Mouse (Mus musculus): ENCODE data around the gene Sdf2l1. TPM values are rescaled to one million over a fixed set of nuclear protein-coding genes. Genes with fewer than 3 reads are reported as not detected.

Gene Sdf2l1
- polyA plus RNA-seq, 2 experiments = 22.4 to 41.0 TPM

DNA sequence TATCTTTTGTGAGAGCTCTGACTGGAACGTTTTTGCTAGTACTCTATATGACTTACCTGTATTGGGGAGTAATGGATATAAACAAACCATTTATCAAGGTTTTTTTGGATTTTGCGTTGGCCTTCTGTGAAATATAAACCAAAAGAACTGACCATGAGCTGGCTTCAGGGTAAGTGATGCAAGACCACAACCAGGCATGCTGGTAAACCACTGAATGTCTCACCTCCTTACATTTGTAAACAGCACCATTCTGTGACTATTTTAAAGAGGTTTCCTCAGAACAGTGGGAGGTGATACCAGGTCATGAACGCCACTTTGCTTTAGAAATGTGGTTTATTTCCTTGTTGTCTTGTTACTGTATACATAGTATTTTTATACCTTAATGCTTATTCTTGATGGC, 45.9 kb downstream of the Sdf2l1 start:
- TF ChIP-seq CTCF (IDR thresholded peaks at IDR 0.05; ENCODE audit: low read depth) (no peak), EP300 (IDR thresholded peaks at IDR 0.05; ENCODE audit: low read depth) (no peak)
- H3K4me1 ChIP-seq (replicated peaks; ENCODE audit: control insufficient read depth in 2 of 2, insufficient read depth in 2 of 2, low read length in 1 of 2) = no peaks in the 10 kb centered on the region
- 79% methylated on average over 3 of the region's 3 CpGs for WGBS (ENCODE audit: insufficient replicate concordance)
- no peak overlapping the region for H3K9ac ChIP-seq (replicated peaks)
- H3K4me3 ChIP-seq (ENCODE audit: insufficient read depth in 1 of 2, low read depth in 2 of 2, low read length in 2 of 2) = no peak overlapping the region
- no peak overlapping the region for H3K27ac ChIP-seq
- no peak for ATAC-seq (ENCODE audit: insufficient read depth)
- no peak overlapping the region for H3K4me2 ChIP-seq (ENCODE audit: low read depth)
- DNase-seq (ENCODE audit: low read depth in 3 of 3, low spot score in 3 of 3) = no peak
- H3K27me3 ChIP-seq (ENCODE audit: control insufficient read depth, insufficient read depth, low read length) = no peaks in the 10 kb centered on the region
- no peaks in the 10 kb centered on the region for H3K9me3 ChIP-seq (ENCODE audit: control insufficient read depth, low read length)
- peaks cover 22% of the 10 kb centered on the region for H3K36me3 ChIP-seq (replicated peaks; ENCODE audit: control insufficient read depth, insufficient read depth, low read depth)

DNA sequence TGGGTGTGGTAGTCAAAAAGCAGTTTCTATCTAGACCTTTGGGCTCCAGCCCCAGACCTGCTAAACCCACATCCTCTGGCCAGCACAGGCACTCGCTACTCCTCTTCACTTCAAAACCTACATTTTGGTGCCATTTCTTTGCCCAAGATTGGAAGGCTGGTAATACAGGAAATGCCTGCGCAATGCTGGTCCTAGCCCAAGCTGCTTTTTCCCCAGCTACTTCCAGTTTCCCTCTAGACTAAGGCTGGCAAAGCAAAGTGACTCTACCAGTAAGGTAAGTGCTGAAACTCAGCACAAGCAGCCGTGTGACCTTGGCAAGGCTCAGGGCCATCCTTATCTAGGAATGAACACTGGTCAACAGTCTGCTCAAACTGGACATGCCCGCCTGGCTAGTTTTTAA, 46.5 kb downstream of the Sdf2l1 start:
- Histone ChIP-seq H3K9ac (replicated peaks) (no peak overlapping the region), H3K27ac (no peak overlapping the region), H3K4me2 (ENCODE audit: low read depth) (no peak overlapping the region), H3K36me3 (replicated peaks; ENCODE audit: control insufficient read depth, insufficient read depth, low read depth) (peaks cover 22% of the 10 kb centered on the region), H3K4me1 (replicated peaks; ENCODE audit: control insufficient read depth in 2 of 2, insufficient read depth in 2 of 2, low read length in 1 of 2) (no peaks in the 10 kb centered on the region), H3K4me3 (ENCODE audit: insufficient read depth in 1 of 2, low read depth in 2 of 2, low read length in 2 of 2) (no peak overlapping the region), H3K9me3 (ENCODE audit: control insufficient read depth, low read length) (no peaks in the 10 kb centered on the region), H3K27me3 (ENCODE audit: control insufficient read depth, insufficient read depth, low read length) (no peaks in the 10 kb centered on the region)
- 78% methylated on average over 4 of the region's 4 CpGs for WGBS (ENCODE audit: insufficient replicate concordance)
- TF ChIP-seq EP300 (IDR thresholded peaks at IDR 0.05; ENCODE audit: low read depth) = no peak
- TF ChIP-seq CTCF (IDR thresholded peaks at IDR 0.05; ENCODE audit: low read depth) = no peak
- ATAC-seq (ENCODE audit: insufficient read depth) (no peak), DNase-seq (ENCODE audit: low read depth in 3 of 3, low spot score in 3 of 3) (no peak)

DNA sequence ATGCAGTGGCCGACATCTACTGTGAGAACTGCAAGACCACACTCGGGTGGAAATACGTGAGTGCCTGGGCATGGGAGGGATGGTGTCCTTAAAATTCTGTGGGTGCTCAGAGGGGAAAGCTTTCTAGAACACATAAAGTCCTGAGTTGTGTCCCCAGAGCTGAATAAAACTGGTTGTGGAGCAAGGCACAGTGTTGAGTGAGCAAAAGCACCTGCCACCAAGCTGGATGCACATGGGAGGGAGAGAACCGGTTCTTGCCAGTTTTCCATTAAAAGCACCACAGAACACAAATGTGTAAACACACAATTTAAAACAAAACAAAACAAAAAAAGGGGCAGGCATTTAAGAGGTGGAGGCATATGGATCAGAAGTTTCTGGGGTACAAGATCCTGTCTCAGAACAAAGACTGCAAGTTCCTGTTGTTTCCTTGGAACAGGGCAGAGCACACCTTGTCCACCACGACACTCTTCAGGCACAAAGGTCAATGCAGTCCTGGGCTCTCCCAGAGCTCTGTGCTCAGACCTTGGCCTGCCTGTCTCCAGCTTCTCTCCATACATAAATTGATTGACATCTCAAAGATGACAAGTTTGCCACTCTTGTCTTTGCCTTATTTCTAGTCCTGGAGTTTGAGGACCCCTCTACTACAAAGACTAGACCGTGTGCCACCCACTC, 49.9 kb downstream of the Sdf2l1 start:
- H3K27me3 ChIP-seq (ENCODE audit: control insufficient read depth, insufficient read depth, low read length) = no peaks in the 10 kb centered on the region
- DNase-seq (ENCODE audit: low read depth in 3 of 3, low spot score in 3 of 3) = no peak

More for the DNA sequence above, 49.9 kb downstream of the Sdf2l1 start:
- H3K27ac ChIP-seq = no peak overlapping the region
- no peaks in the 10 kb centered on the region for H3K9me3 ChIP-seq (ENCODE audit: control insufficient read depth, low read length)
- TF ChIP-seq EP300 (IDR thresholded peaks at IDR 0.05; ENCODE audit: low read depth) = no peak
- TF ChIP-seq CTCF (IDR thresholded peaks at IDR 0.05; ENCODE audit: low read depth) = no peak
- 0 out of 4 replicates have a peak, but pooled peaks cover 0 to 1% of the 10 kb centered on the region in 2 experiments for H3K4me1 ChIP-seq (replicated peaks; ENCODE audit: control insufficient read depth in 2 of 2, insufficient read depth in 2 of 2, low read length in 1 of 2)
- no peak overlapping the region for H3K9ac ChIP-seq (replicated peaks)
- peaks cover 7% of the 10 kb centered on the region for H3K36me3 ChIP-seq (replicated peaks; ENCODE audit: control insufficient read depth, insufficient read depth, low read depth)
- WGBS (ENCODE audit: insufficient replicate concordance) = 81% methylated on average over 6 of the region's 6 CpGs
- ATAC-seq (ENCODE audit: insufficient read depth) = no peak
- no peak overlapping the region for H3K4me3 ChIP-seq (ENCODE audit: insufficient read depth in 1 of 2, low read depth in 2 of 2, low read length in 2 of 2)
- no peak overlapping the region for H3K4me2 ChIP-seq (ENCODE audit: low read depth)

MicroRNAs encoded within 50 kb of the gene (microRNA counts, 519-probe panel; counts per million panel counts)
- microRNA mmu-miR-130b (6,836 counts per million, percentile 63 among the panel's probes with 10 or more counts), microRNA mmu-miR-301b (69.9 counts per million)

Small RNA genes lying within 50 kb of the gene (microRNA-seq; reads per million reads assigned to microRNA genes)
- gene Mir130b = 6,086 reads per million, percentile 88 among the genes with 10 or more reads in this experiment
- gene Mir301b = 79.5 reads per million, percentile 45 among the genes with 10 or more reads in this experiment

Other genes with a start within 250 kb of the Sdf2l1 start
- 4.0 and 5.3 TPM in 2 replicates for gene Ppm1f, start 235.9 kb downstream of the Sdf2l1 start, polyA plus RNA-seq (2012; rRNA removed)
- gene Ppm1f, start 235.9 kb downstream of the Sdf2l1 start, polyA plus RNA-seq (2014; fragmentation: Nextera tagmentation; extraction: Ambion mirVana) = 3.8 and 4.1 TPM in 2 replicates
- gene Mapk1, start 149.0 kb downstream of the Sdf2l1 start, polyA plus RNA-seq (2012; rRNA removed) = 41.1 and 55.1 TPM in 2 replicates
- 91.6 and 107 TPM in 2 replicates for gene Mapk1, start 149.0 kb downstream of the Sdf2l1 start, polyA plus RNA-seq (2014; fragmentation: Nextera tagmentation; extraction: Ambion mirVana)
- 0.20 and 0.51 TPM in 2 replicates for gene Ypel1, start 62.7 kb downstream of the Sdf2l1 start, polyA plus RNA-seq (2012; rRNA removed)
- gene Ypel1, start 62.7 kb downstream of the Sdf2l1 start, polyA plus RNA-seq (2014; fragmentation: Nextera tagmentation; extraction: Ambion mirVana) = 0.43 and 0.94 TPM in 2 replicates
- gene Ppil2, start 21.1 kb downstream of the Sdf2l1 start, polyA plus RNA-seq (2012; rRNA removed) = 29.1 and 33.4 TPM in 2 replicates
- gene Ppil2, start 21.1 kb downstream of the Sdf2l1 start, polyA plus RNA-seq (2014; fragmentation: Nextera tagmentation; extraction: Ambion mirVana) = 46.1 and 50.5 TPM in 2 replicates
- 18.8 and 21.5 TPM in 2 replicates for gene 2610318N02Rik, start 7.2 kb downstream of the Sdf2l1 start, polyA plus RNA-seq (2012; rRNA removed)
- 15.2 and 16.7 TPM in 2 replicates for gene 2610318N02Rik, start 7.2 kb downstream of the Sdf2l1 start, polyA plus RNA-seq (2014; fragmentation: Nextera tagmentation; extraction: Ambion mirVana)
- 10.2 and 10.8 TPM in 2 replicates for gene Ydjc, start 12.2 kb upstream of the Sdf2l1 start, polyA plus RNA-seq (2012; rRNA removed)
- 7.9 and 9.6 TPM in 2 replicates for gene Ydjc, start 12.2 kb upstream of the Sdf2l1 start, polyA plus RNA-seq (2014; fragmentation: Nextera tagmentation; extraction: Ambion mirVana)
- gene Ccdc116, start 14.8 kb upstream of the Sdf2l1 start, polyA plus RNA-seq (2012; rRNA removed) = 0.92 and 1.0 TPM in 2 replicates
- gene Ccdc116, start 14.8 kb upstream of the Sdf2l1 start, polyA plus RNA-seq (2014; fragmentation: Nextera tagmentation; extraction: Ambion mirVana) = 0.37 and 0.51 TPM in 2 replicates
- 34.6 and 65.1 TPM in 2 replicates for gene Ube2l3, start 70.3 kb upstream of the Sdf2l1 start, polyA plus RNA-seq (2012; rRNA removed)
- 208 and 218 TPM in 2 replicates for gene Ube2l3, start 70.3 kb upstream of the Sdf2l1 start, polyA plus RNA-seq (2014; fragmentation: Nextera tagmentation; extraction: Ambion mirVana)
- gene Rimbp3, start 76.2 kb upstream of the Sdf2l1 start, polyA plus RNA-seq (2012; rRNA removed) = 0.01 and 0.03 TPM in 2 replicates
- gene Rimbp3, start 76.2 kb upstream of the Sdf2l1 start, polyA plus RNA-seq (2014; fragmentation: Nextera tagmentation; extraction: Ambion mirVana) = 0.05 and 0.06 TPM in 2 replicates
- 2.0 and 2.2 TPM in 2 replicates for gene Hic2, start 101.2 kb upstream of the Sdf2l1 start, polyA plus RNA-seq (2012; rRNA removed)
- gene Hic2, start 101.2 kb upstream of the Sdf2l1 start, polyA plus RNA-seq (2014; fragmentation: Nextera tagmentation; extraction: Ambion mirVana) = 2.0 TPM in 2 replicates
- 2.9 and 4.3 TPM in 2 replicates for gene Tmem191c, start 143.7 kb upstream of the Sdf2l1 start, polyA plus RNA-seq (2012; rRNA removed)
- gene Tmem191c, start 143.7 kb upstream of the Sdf2l1 start, polyA plus RNA-seq (2014; fragmentation: Nextera tagmentation; extraction: Ambion mirVana) = 1.6 TPM in 2 replicates
- 101 and 113 TPM in 2 replicates for gene Serpind1, start 199.0 kb upstream of the Sdf2l1 start, polyA plus RNA-seq (2012; rRNA removed)
- gene Serpind1, start 199.0 kb upstream of the Sdf2l1 start, polyA plus RNA-seq (2014; fragmentation: Nextera tagmentation; extraction: Ambion mirVana) = 154 and 169 TPM in 2 replicates